Mouse (Mus musculus): Measurements from ENCODE around the gene Gm3646. TPM values are rescaled to one million over a fixed set of nuclear protein-coding genes. Genes with fewer than 3 reads are reported as not detected.

Gene Gm3646
- polyA plus RNA-seq (2012; rRNA removed), result not detected in 2 replicates

DNA sequence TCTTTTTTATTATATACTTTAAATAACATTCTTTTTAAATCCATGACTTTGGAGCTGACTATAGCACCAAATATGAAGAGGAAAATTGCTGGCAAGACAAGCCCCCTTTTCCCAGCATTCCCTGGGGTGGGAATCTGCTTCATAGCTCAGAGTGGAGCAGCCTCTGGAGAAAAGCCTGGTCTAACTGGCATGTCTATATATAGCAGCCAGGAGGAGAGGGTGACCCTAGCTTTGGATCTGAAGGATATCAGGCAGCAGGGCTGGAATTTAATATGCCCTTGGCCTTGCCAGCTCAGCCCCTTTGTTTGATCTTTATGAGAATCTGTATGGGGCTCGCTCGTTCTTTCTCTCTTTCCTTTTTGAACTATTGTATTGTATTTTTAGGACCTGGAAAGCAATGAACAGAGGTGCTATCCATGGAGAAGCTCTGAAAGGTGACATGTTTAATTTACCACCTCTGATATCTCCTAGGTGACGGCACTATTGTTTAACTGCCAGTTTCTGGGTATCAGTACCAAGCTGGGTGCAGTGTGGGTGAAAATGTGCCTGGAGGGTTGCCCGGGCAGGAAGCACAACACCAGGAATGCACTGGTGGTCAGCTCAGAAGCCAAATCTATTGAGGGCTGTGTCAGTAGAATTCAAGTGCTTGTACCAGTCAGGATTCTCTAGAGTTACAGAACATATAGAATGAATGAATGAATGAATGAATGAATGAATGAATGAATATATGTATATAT, at the start of gene Gm3646:
TSS of gene Gm3646 (minus strand) at position 90 of the 737 bp plus-strand sequence.
- no peak within 1 kb of the TSS for H3K4me3 ChIP-seq (ENCODE audit: low read depth, low read length)
- H3K36me3 ChIP-seq (ENCODE audit: control insufficient read depth, insufficient read depth, low read length), result no peaks in the 10 kb centered on the region
- H3K27ac ChIP-seq (ENCODE audit: insufficient read depth, low read depth, low read length), result no peak within 1 kb of the TSS
- 71% methylated on average over 4 of the region's 4 CpGs for WGBS
- TF ChIP-seq CTCF (IDR thresholded peaks at IDR 0.05; ENCODE audit: extremely low read depth, insufficient read length, insufficient replicate concordance, low read depth, low read length), result no peak
- no peaks in the 10 kb centered on the region for H3K4me1 ChIP-seq (ENCODE audit: control insufficient read depth, insufficient read depth, insufficient read length, low read length)
- no peaks in the 10 kb centered on the region for H3K27me3 ChIP-seq (ENCODE audit: control insufficient read depth, insufficient read depth, low read length)

DNA sequence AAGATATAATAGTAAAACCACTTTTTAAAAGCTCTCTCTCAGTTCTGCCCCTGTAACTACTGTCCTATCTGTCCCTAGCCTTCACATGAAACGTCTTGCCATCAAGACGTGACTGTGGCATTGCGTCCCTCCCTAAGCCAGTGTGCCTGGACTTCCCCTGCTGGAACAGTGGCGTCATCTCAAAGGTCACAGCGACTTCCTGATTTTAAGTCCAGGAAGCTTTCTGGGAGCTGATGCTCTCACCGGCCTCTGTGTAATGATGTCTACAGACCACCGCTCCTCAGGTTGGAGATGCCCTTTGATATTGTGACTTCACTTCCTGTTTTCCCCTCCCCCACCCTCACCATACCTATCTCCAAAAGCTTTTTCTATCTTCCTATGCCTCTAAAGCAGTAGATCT, 41.9 kb upstream of the Gm3646 start:
- H3K27me3 ChIP-seq (ENCODE audit: control insufficient read depth, insufficient read depth, low read length), result no peaks in the 10 kb centered on the region
- no peak overlapping the region for H3K4me3 ChIP-seq (ENCODE audit: low read depth, low read length)
- peaks cover 3% of the 10 kb centered on the region; the same call in 1 of the 2 replicates for H3K4me1 ChIP-seq (ENCODE audit: control insufficient read depth, insufficient read depth, insufficient read length, low read length)
- WGBS, result 47% methylated on average over 7 of the region's 7 CpGs
- H3K36me3 ChIP-seq (ENCODE audit: control insufficient read depth, insufficient read depth, low read length), result no peaks in the 10 kb centered on the region
- TF ChIP-seq CTCF (IDR thresholded peaks at IDR 0.05; ENCODE audit: extremely low read depth, insufficient read length, insufficient replicate concordance, low read depth, low read length) (no peak), POLR2A (IDR thresholded peaks at IDR 0.05; ENCODE audit: low read depth, low read length) (no peak)
- no peak overlapping the region for H3K27ac ChIP-seq (ENCODE audit: insufficient read depth, low read depth, low read length)

DNA sequence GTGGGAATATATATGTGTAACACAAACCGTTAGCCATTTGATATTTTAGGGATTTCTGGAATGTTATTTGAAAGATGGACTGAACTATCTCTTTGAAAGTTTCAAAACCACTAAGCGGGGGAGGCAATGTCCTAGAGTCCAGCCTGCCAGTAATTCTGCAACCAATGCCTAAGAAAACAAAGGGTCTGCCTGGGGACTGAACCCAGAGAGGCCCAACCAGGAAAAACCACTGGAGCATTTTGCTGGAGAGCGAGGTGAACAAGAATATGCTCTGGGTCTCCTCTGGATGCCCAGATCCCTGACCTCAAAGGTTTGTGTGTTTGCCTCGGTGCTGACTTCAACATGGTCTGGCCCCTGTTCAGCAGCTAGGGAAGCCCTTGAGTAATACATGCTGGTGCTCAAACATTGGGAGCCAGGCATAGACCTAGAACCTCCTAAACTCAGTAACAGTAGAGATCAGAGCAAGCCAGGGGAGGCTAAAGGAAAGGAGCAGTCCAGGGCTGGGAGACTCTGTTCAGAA, 41.0 kb upstream of the Gm3646 start:
- no peaks in the 10 kb centered on the region for H3K27me3 ChIP-seq (ENCODE audit: control insufficient read depth, insufficient read depth, low read length)
- H3K4me1 ChIP-seq (ENCODE audit: control insufficient read depth, insufficient read depth, insufficient read length, low read length), result peaks cover 5% of the 10 kb centered on the region; the same call in 1 of the 2 replicates
- TF ChIP-seq CTCF (IDR thresholded peaks at IDR 0.05; ENCODE audit: extremely low read depth, insufficient read length, insufficient replicate concordance, low read depth, low read length) (no peak), POLR2A (IDR thresholded peaks at IDR 0.05; ENCODE audit: low read depth, low read length) (no peak)
- no peak overlapping the region for H3K27ac ChIP-seq (ENCODE audit: insufficient read depth, low read depth, low read length)
- H3K4me3 ChIP-seq (ENCODE audit: low read depth, low read length), result no peak overlapping the region
- 80% methylated on average over 4 of the region's 4 CpGs for WGBS
- no peaks in the 10 kb centered on the region for H3K36me3 ChIP-seq (ENCODE audit: control insufficient read depth, insufficient read depth, low read length)

DNA sequence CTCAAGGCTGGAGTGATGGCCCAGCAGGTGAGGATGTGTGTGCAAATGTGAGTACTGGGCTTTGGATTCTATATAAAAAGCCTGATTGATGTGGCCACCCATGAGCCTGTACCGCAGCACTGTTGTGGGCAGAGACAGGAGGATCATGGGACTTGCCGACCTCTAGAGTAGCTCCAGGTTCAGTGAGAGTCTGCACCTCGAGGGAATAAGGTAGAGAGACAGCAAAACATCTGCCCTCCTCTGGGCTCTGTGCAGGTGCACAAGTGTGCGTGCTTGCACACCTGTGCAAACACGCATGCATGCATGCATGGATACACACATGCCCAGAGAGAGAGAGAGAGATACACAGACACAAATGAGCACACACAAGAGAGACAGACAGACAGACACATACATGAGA, 38.2 kb upstream of the Gm3646 start:
- TF ChIP-seq CTCF (IDR thresholded peaks at IDR 0.05; ENCODE audit: extremely low read depth, insufficient read length, insufficient replicate concordance, low read depth, low read length) (no peak), POLR2A (IDR thresholded peaks at IDR 0.05; ENCODE audit: low read depth, low read length) (no peak)
- Histone ChIP-seq H3K4me3 (ENCODE audit: low read depth, low read length) (no peak overlapping the region), H3K36me3 (ENCODE audit: control insufficient read depth, insufficient read depth, low read length) (no peaks in the 10 kb centered on the region), H3K27ac (ENCODE audit: insufficient read depth, low read depth, low read length) (no peak overlapping the region), H3K27me3 (ENCODE audit: control insufficient read depth, insufficient read depth, low read length) (no peaks in the 10 kb centered on the region), H3K4me1 (ENCODE audit: control insufficient read depth, insufficient read depth, insufficient read length, low read length) (peaks cover 5% of the 10 kb centered on the region; the same call in 1 of the 2 replicates)
- 81% methylated on average over 5 of the region's 5 CpGs for WGBS

DNA sequence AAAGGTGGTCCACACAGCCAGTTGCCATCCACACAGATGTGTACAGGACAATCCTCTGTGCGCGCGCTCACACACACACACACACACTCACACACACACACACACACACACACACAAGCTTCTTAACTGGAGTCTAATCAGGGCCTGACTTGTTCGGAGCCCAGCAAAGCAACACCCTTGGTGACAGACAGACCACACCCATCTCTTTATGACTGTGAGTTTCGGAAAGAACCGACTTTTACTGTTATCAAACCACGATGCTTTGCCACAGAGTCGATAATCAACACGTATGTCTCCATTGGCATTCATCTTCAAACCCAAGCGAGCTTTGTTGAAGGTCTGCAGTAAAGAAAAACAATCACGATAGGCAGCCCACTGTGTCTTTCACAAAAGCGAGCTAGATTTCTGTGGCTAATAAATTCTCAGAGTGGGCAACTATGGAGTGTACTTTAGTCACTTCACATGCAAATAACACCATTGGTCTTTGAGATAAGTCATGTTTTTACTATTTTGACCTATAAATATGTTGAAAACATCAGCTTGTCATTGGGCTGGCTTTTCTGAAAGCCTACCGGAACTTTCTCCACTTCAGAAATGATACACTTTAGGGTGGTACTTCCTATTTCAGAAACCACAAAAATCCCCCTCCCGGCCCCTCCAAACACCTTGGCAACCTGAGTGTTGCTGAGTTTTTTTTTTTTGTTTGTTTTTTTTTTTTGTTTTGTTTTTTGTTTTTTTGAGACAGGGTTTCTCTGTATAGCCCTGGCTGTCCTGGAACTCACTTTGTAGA, 37.3 kb upstream of the Gm3646 start:
- no peak overlapping the region for H3K27ac ChIP-seq (ENCODE audit: insufficient read depth, low read depth, low read length)
- no peak overlapping the region for H3K4me3 ChIP-seq (ENCODE audit: low read depth, low read length)
- 58% methylated on average over 14 of the region's 14 CpGs for WGBS
- H3K36me3 ChIP-seq (ENCODE audit: control insufficient read depth, insufficient read depth, low read length), result no peaks in the 10 kb centered on the region
- H3K4me1 ChIP-seq (ENCODE audit: control insufficient read depth, insufficient read depth, insufficient read length, low read length), result peaks cover 5% of the 10 kb centered on the region; the same call in 1 of the 2 replicates
- no peaks in the 10 kb centered on the region for H3K27me3 ChIP-seq (ENCODE audit: control insufficient read depth, insufficient read depth, low read length)
- TF ChIP-seq CTCF (IDR thresholded peaks at IDR 0.05; ENCODE audit: extremely low read depth, insufficient read length, insufficient replicate concordance, low read depth, low read length) (no peak), POLR2A (IDR thresholded peaks at IDR 0.05; ENCODE audit: low read depth, low read length) (no peak)

DNA sequence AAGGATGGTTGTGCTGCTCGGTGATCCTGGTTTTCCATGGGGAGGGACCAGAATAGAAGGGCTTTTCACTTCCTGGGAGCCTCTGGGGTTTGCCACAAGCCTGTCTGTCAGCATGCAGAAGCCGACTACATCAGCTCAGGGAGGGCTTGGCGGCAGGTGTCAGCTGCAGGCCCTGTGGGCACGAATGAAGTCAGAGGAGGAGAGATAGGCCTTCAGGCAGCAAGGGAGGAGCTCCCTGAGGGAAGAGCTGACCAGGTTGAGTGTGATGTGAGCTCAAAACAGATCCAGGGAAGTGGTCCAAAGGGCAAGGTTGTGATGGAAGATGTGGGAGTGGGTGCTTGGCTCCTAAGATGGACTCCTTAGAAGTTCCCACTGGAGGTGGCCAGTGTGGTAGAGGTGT, 35.7 kb upstream of the Gm3646 start:
- no peaks in the 10 kb centered on the region for H3K36me3 ChIP-seq (ENCODE audit: control insufficient read depth, insufficient read depth, low read length)
- 73% methylated on average over 4 of the region's 4 CpGs for WGBS
- peaks cover 5% of the 10 kb centered on the region; the same call in 1 of the 2 replicates for H3K4me1 ChIP-seq (ENCODE audit: control insufficient read depth, insufficient read depth, insufficient read length, low read length)
- H3K4me3 ChIP-seq (ENCODE audit: low read depth, low read length), result no peak overlapping the region
- TF ChIP-seq POLR2A (IDR thresholded peaks at IDR 0.05; ENCODE audit: low read depth, low read length) (no peak), CTCF (IDR thresholded peaks at IDR 0.05; ENCODE audit: extremely low read depth, insufficient read length, insufficient replicate concordance, low read depth, low read length) (no peak)
- H3K27me3 ChIP-seq (ENCODE audit: control insufficient read depth, insufficient read depth, low read length), result no peaks in the 10 kb centered on the region
- no peak overlapping the region for H3K27ac ChIP-seq (ENCODE audit: insufficient read depth, low read depth, low read length)

DNA sequence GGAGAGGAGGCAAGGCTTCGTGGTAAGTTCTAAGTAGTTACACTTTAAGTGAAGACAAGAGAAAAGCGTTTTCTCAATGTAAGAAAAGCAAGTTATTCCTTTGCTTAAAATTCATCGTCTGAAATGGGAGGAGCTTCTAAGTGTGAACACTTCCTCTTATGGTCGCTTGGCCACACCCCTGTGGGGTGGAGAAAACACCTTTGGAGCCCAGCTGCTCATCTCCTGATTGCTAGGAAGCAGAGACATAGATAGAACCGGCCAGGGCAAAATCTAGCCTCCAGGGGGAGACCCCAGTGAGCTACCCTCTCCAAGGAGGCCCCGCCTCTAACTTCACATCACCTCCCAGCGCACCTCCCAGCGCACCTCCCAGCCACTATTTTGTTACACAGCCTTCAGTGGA, 34.7 kb upstream of the Gm3646 start:
- Histone ChIP-seq H3K4me1 (ENCODE audit: control insufficient read depth, insufficient read depth, insufficient read length, low read length) (peaks cover 5% of the 10 kb centered on the region; the same call in 1 of the 2 replicates), H3K36me3 (ENCODE audit: control insufficient read depth, insufficient read depth, low read length) (no peaks in the 10 kb centered on the region), H3K27me3 (ENCODE audit: control insufficient read depth, insufficient read depth, low read length) (no peaks in the 10 kb centered on the region), H3K27ac (ENCODE audit: insufficient read depth, low read depth, low read length) (no peak overlapping the region), H3K4me3 (ENCODE audit: low read depth, low read length) (no peak overlapping the region)
- TF ChIP-seq CTCF (IDR thresholded peaks at IDR 0.05; ENCODE audit: extremely low read depth, insufficient read length, insufficient replicate concordance, low read depth, low read length) (no peak), POLR2A (IDR thresholded peaks at IDR 0.05; ENCODE audit: low read depth, low read length) (no peak)
- 61% methylated on average over 8 of the region's 8 CpGs for WGBS

Data from small intestine, adult 2 months (tissue).